Mouse (Mus musculus) erythroblast, embryonic 14.5 days (primary cell): Measurements from ENCODE around the gene Rfx7. TPM values are rescaled to one million over a fixed set of nuclear protein-coding genes. Genes with fewer than 3 reads are reported as not detected.

Source experiments
- H3K27me3 ChIP-seq: 2 replicates; pipeline ENCODE4 v1.6.1; 2012; ENCODE audit warnings: inconsistent platforms; ENCODE audit not compliant: control insufficient read depth
- H3K36me3 ChIP-seq: 2 replicates; pipeline ENCODE4 v1.6.1; 2012; ENCODE audit warnings: mild to moderate bottlenecking, inconsistent platforms; ENCODE audit not compliant: control insufficient read depth
- H3K4me1 ChIP-seq: 2 replicates; pipeline ENCODE4 v1.6.1; 2012; ENCODE audit warnings: inconsistent platforms; ENCODE audit not compliant: control insufficient read depth
- H3K4me3 ChIP-seq: replicated peaks from 2 replicates; pipeline ENCODE3; 2012; ENCODE audit warnings: moderate library complexity, mild to moderate bottlenecking, inconsistent platforms
- H3K9me3 ChIP-seq: 2 replicates; pipeline ENCODE4 v1.6.1; 2012; ENCODE audit warnings: low read length, inconsistent platforms, mixed read lengths; ENCODE audit not compliant: control insufficient read depth
- GATA1 ChIP-seq: IDR thresholded peaks from 2 replicates; pipeline ENCODE4 v1.6.1; 2012; ENCODE audit warnings: low read length, inconsistent platforms, mixed read lengths
- TAL1 ChIP-seq: IDR thresholded peaks from 3 replicates; pipeline ENCODE4 v1.6.1; 2012; ENCODE audit warnings: low read length, inconsistent platforms, mixed read lengths
- polyA plus RNA-seq: library from polyadenylated mRNA; stranded (reverse); fragments of >175 nt; gene quantifications from 2 replicates; pipeline ENCODE4 v1.2.3, GENCODE M21; 2012

Rfx7 gene
- polyA plus RNA-seq, 1 experiment = 0.05 TPM

- no peak overlapping the region for H3K4me3 ChIP-seq
- TF ChIP-seq TAL1 (no peak), GATA1 (no peak)
- H3K36me3 ChIP-seq = no peaks in the 10 kb centered on the region
- no peaks in the 10 kb centered on the region for H3K4me1 ChIP-seq
- H3K27me3 ChIP-seq = no peaks in the 10 kb centered on the region
- H3K9me3 ChIP-seq = no peaks in the 10 kb centered on the region
Observed at GRCm38 (mm10) chr9:72512229-72512981, 19.6 kb upstream of the Rfx7 start.

GRCm38 (mm10) chr9:72515366-72515765 is 16.7 kb upstream of the Rfx7 start:
- H3K9me3 ChIP-seq = no peaks in the 10 kb centered on the region
- H3K27me3 ChIP-seq = no peaks in the 10 kb centered on the region
- no peaks in the 10 kb centered on the region for H3K4me1 ChIP-seq
- H3K36me3 ChIP-seq = no peaks in the 10 kb centered on the region
- TF ChIP-seq TAL1 = no peak
- H3K4me3 ChIP-seq = no peak overlapping the region

- H3K4me1 ChIP-seq = no peaks in the 10 kb centered on the region
- no peaks in the 10 kb centered on the region for H3K36me3 ChIP-seq
- TF ChIP-seq TAL1 (no peak), GATA1 (no peak)
- no peak overlapping the region for H3K4me3 ChIP-seq
- no peaks in the 10 kb centered on the region for H3K27me3 ChIP-seq
- no peaks in the 10 kb centered on the region for H3K9me3 ChIP-seq
Observed at GRCm38 (mm10) chr9:72519246-72519645, 12.8 kb upstream of the Rfx7 start.

- H3K4me3 ChIP-seq = no peak overlapping the region
- H3K9me3 ChIP-seq = no peaks in the 10 kb centered on the region
- TF ChIP-seq TAL1 = no peak
- no peak for TF ChIP-seq GATA1
- no peaks in the 10 kb centered on the region for H3K36me3 ChIP-seq
- no peaks in the 10 kb centered on the region for H3K4me1 ChIP-seq
- H3K27me3 ChIP-seq = no peaks in the 10 kb centered on the region
Observed at GRCm38 (mm10) chr9:72520849-72521248, 11.2 kb upstream of the Rfx7 start.

GRCm38 (mm10) chr9:72526091-72526490 is 5.9 kb upstream of the Rfx7 start:
- H3K27me3 ChIP-seq = no peaks in the 10 kb centered on the region
- H3K4me3 ChIP-seq = no peak overlapping the region
- H3K4me1 ChIP-seq = peaks cover 12% of the 10 kb centered on the region
- H3K9me3 ChIP-seq = no peaks in the 10 kb centered on the region
- H3K36me3 ChIP-seq = no peaks in the 10 kb centered on the region
- TF ChIP-seq TAL1 (no peak), GATA1 (no peak)

- no peaks in the 10 kb centered on the region for H3K9me3 ChIP-seq
- TF ChIP-seq GATA1 (no peak), TAL1 (no peak)
- no peaks in the 10 kb centered on the region for H3K27me3 ChIP-seq
- no peak overlapping the region for H3K4me3 ChIP-seq
- H3K4me1 ChIP-seq = peaks cover 28% of the 10 kb centered on the region
- no peaks in the 10 kb centered on the region for H3K36me3 ChIP-seq
Observed at GRCm38 (mm10) chr9:72530237-72530636, 1.8 kb upstream of the Rfx7 start.

- Histone ChIP-seq H3K36me3 (no peaks in the 10 kb centered on the region), H3K4me1 (peaks cover 28% of the 10 kb centered on the region), H3K27me3 (no peaks in the 10 kb centered on the region), H3K4me3 (peak overlapping the region; percentile 93), H3K9me3 (no peaks in the 10 kb centered on the region)
- no peak for TF ChIP-seq TAL1
- no peak for TF ChIP-seq GATA1
Observed at GRCm38 (mm10) chr9:72530824-72531223, 1.2 kb upstream of the Rfx7 start.

- H3K36me3 ChIP-seq = no peaks in the 10 kb centered on the region
- TF ChIP-seq TAL1 (no peak), GATA1 (no peak)
- H3K9me3 ChIP-seq = no peaks in the 10 kb centered on the region
- H3K27me3 ChIP-seq = no peaks in the 10 kb centered on the region
- peaks cover 28% of the 10 kb centered on the region for H3K4me1 ChIP-seq
- H3K4me3 ChIP-seq = peak overlapping the region; percentile 93
Observed at GRCm38 (mm10) chr9:72531291-72531995, 597 bp upstream of the Rfx7 start.

GRCm38 (mm10) chr9:72532381-72533088 is 495 bp downstream of the Rfx7 start:
- TF ChIP-seq TAL1 (no peak), GATA1 (no peak)
- Histone ChIP-seq H3K36me3 (no peaks in the 10 kb centered on the region), H3K27me3 (no peaks in the 10 kb centered on the region)

More at GRCm38 (mm10) chr9:72532381-72533088, 495 bp downstream of the Rfx7 start:
- Histone ChIP-seq H3K4me3 (peak overlapping the region; percentile 93), H3K4me1 (peaks cover 28% of the 10 kb centered on the region), H3K9me3 (no peaks in the 10 kb centered on the region)
